Mouse (Mus musculus) liver, embryonic 15.5 days (tissue): ENCODE results near the gene Lmod3. TPM values are rescaled to one million over a fixed set of nuclear protein-coding genes. Genes with fewer than 3 reads are reported as not detected.

ENCODE experiments used
- ATAC-seq: fragments of 200-750 bp; cut with Nextera tagmentation; 2 replicates; pipeline ENCODE4 v1.8.0; 2017; ENCODE audit warnings: moderate number of reproducible peaks, mild to moderate bottlenecking, moderate library complexity; ENCODE audit not compliant: insufficient read depth
- H3K27ac ChIP-seq: fragments of 300-500 bp; sonication (generic); replicated peaks from 2 replicates; pipeline ENCODE4 v1.5.1; 2015; ENCODE audit warnings: mild to moderate bottlenecking, inconsistent platforms
- H3K27me3 ChIP-seq: fragments of 300-500 bp; sonication (generic); 2 replicates; pipeline ENCODE4 v1.6.1; 2015; ENCODE audit warnings: mild to moderate bottlenecking, inconsistent platforms
- H3K36me3 ChIP-seq: fragments of 300-500 bp; sonication (generic); replicated peaks from 2 replicates; pipeline ENCODE4 v1.6.1; 2015; ENCODE audit warnings: moderate library complexity, mild to moderate bottlenecking, inconsistent platforms
- H3K4me1 ChIP-seq: fragments of 300-500 bp; sonication (generic); replicated peaks from 2 replicates; pipeline ENCODE4 v1.6.1; 2015; ENCODE audit warnings: inconsistent platforms
- H3K4me2 ChIP-seq: fragments of 300-500 bp; sonication (generic); 2 replicates; pipeline ENCODE4 v1.6.1; 2015; ENCODE audit warnings: moderate library complexity, mild to moderate bottlenecking, inconsistent platforms
- H3K4me3 ChIP-seq: fragments of 300-500 bp; sonication (generic); replicated peaks from 2 replicates; pipeline ENCODE4 v1.5.1; 2015; ENCODE audit warnings: mild to moderate bottlenecking, inconsistent platforms
- H3K9ac ChIP-seq: fragments of 300-500 bp; sonication (generic); 2 replicates; pipeline ENCODE4 v1.6.1; 2015; ENCODE audit warnings: moderate library complexity, mild to moderate bottlenecking, inconsistent platforms
- H3K9me3 ChIP-seq: fragments of 300-500 bp; sonication (generic); replicated peaks from 2 replicates; pipeline ENCODE4 v1.6.1; 2016; ENCODE audit warnings: inconsistent platforms
- WGBS: fragments of 180-500 bp; shearing (Covaris S2); methylation state at CpG from one replicate; pipeline ENCODE4 v1.1.7; 2015; ENCODE audit warnings: mixed read lengths; ENCODE audit not compliant: insufficient replicate concordance; 5-methylcytosine and 5-hydroxymethylcytosine counted together
- polyA plus RNA-seq: library from polyadenylated mRNA; unstranded; fragments of >200 nt; fragmentation: Nextera tagmentation; extraction: Ambion mirVana; gene quantifications from 2 replicates; pipeline ENCODE4 v1.2.1, GENCODE M21; 2015

The Lmod3 gene
- polyA plus RNA-seq, 1 experiment from 2014 or later: 0.47 TPM

DNA sequence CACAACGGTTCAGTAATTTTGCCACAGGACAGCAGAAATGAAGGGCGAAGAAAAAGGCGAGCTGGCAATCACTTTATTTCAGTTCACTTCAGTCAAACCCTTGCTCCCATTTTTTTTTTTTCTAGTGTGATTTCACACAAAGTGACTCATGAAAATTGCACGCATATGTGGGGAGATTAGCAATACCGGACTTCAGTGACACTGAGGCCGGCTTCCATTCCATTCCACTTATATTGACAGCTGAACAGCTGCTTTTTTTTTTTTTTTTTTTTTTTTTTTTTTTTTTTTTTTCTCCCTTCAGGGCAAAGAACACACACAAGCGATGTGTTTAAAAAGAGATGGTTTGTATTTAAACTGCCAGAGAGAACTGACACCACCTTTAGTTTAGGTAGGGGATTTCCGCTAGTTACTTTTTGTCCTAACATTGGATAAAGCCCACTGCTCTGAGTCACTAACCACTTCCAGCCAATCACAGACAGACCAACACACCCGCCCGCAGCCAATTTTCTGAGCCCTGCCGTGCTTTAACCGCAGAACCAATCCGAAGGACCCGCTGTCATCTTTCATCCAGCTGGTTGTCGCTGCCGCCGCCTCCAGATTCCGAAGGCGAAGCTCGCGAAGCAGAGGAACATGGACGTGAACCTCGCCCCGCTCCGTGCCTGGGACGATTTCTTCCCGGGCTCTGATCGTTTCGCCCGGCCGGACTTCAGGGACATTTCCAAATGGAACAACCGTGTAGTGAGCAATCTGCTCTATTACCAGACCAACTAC, 42.2 kb downstream of the Lmod3 start, which contains the start of gene Arl6ip5:
Gene Arl6ip5 (plus strand): TSS at position 499 of the 771 bp plus-strand sequence.
- peak within 1 kb of the TSS; percentile 74 for H3K4me3 ChIP-seq
- no peaks in the 10 kb centered on the region for H3K27me3 ChIP-seq
- H3K9me3 ChIP-seq: no peaks in the 10 kb centered on the region
- H3K27ac ChIP-seq: peak within 1 kb of the TSS; percentile 79
- H3K9ac ChIP-seq: peak within 1 kb of the TSS; percentile 69
- peaks cover 78% of the 10 kb centered on the region for H3K4me1 ChIP-seq
- H3K36me3 ChIP-seq: peaks cover 11% of the 10 kb centered on the region
- ATAC-seq: peak; percentile 68
- peak within 1 kb of the TSS; percentile 84 for H3K4me2 ChIP-seq
- 5% methylated on average over 32 of the region's 32 CpGs for WGBS

DNA sequence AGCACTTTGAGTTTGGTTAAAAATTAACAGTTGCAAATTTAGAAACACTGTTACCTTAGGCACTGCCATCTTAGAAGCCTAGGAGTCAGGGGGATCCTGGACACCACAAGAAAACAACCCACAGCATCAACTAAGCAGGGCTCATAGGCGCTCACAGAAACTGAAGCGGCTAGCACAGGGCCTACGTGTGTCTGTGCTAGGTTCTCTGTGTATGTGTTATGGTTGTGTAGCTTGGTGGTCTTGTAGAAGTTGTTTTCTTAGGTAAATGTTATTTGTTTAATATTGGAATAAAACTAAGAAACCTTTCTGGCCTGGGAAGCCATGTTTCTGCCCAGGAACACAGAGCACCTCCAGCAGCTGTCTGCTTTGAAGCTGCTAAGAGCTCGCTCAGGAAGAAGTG, 42.8 kb downstream of the Lmod3 start:
- no peak overlapping the region for H3K9ac ChIP-seq
- H3K4me2 ChIP-seq: 0 out of 2 replicates have a peak overlapping the region, but pooled peaks have one; percentile 84
- H3K27me3 ChIP-seq: no peaks in the 10 kb centered on the region
- H3K27ac ChIP-seq: peak overlapping the region; percentile 57
- no peak overlapping the region for H3K4me3 ChIP-seq
- WGBS: 78% methylated on average over 4 of the region's 4 CpGs
- no peak for ATAC-seq
- H3K4me1 ChIP-seq: peaks cover 81% of the 10 kb centered on the region
- no peaks in the 10 kb centered on the region for H3K9me3 ChIP-seq
- peaks cover 4% of the 10 kb centered on the region for H3K36me3 ChIP-seq

DNA sequence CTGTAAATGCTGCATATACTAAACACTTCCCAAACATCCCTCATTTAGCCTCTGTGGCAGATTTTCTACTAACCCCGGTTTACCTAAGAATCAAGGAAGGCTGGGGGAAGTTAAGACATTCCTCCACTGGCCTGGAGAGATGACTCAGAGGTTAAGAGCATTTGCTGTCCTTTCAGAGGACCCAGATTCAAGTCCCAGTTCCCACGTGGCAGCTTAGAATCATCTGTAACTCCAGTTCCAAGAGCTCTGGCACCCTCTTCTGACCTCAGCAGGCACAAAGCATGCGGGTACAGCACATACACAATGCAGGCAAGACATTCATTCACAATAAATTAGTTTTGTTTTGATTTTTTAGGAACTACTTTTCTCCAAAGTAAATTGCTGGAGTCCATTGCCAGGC, 43.4 kb downstream of the Lmod3 start:
- WGBS: 50% methylated on average over 3 of the region's 3 CpGs
- H3K27ac ChIP-seq: no peak overlapping the region

DNA sequence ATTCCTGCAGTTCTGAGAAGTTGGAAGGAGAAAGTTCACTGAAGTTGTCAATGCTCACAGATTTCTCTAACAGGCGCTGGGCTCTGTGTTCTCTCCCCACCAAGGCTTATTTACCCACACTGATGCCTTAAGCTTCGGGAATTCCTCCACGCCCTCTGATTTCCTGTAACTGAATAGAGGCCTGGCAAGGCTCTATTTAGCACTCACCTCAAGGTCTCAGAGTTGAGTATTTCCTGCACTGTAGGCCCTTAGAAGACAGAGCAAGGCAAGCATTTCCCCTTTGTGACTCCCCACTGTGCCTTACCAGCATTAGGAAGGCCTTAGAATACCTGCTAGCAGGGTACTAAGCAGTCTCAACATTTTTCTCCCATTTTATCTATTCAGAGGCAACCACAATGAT, 44.2 kb downstream of the Lmod3 start:
- WGBS: 36% methylated on average over 3 of the region's 3 CpGs
- H3K27ac ChIP-seq: 0 out of 2 replicates have a peak overlapping the region, but pooled peaks have one; percentile 4

More for the DNA sequence above, 43.4 kb downstream of the Lmod3 start:
- H3K9ac ChIP-seq: no peak overlapping the region
- H3K36me3 ChIP-seq: no peaks in the 10 kb centered on the region
- ATAC-seq: no peak
- no peaks in the 10 kb centered on the region for H3K9me3 ChIP-seq
- H3K4me3 ChIP-seq: no peak overlapping the region
- H3K4me1 ChIP-seq: peaks cover 81% of the 10 kb centered on the region
- no peaks in the 10 kb centered on the region for H3K27me3 ChIP-seq
- H3K4me2 ChIP-seq: no peak overlapping the region

DNA sequence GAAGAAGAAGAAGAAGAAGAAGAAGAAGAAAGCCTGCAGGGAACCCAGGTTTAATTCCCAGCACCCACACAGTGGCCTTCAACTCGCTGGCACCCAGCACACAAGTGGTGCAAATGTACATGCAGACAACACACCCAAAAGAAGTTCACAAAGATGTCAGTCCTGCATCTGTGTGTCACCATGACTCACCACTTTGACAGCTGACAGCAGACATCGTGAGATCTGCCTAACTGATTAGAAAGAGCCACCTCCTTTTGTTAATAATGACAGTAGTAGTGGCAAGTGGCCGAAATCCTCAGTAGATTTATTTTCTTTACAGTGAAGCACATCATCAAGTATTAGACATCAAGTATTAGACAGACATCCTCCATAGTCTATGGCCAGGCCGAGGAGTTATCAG, 45.5 kb downstream of the Lmod3 start:
- Histone ChIP-seq H3K4me3 (no peak overlapping the region), H3K27me3 (no peaks in the 10 kb centered on the region), H3K4me1 (peaks cover 73% of the 10 kb centered on the region), H3K4me2 (no peak overlapping the region), H3K9me3 (no peaks in the 10 kb centered on the region), H3K9ac (no peak overlapping the region), H3K36me3 (0 out of 2 replicates have a peak, but pooled peaks cover 1% of the 10 kb centered on the region), H3K27ac (peak overlapping the region; percentile 38; the same call in 1 of the 2 replicates)
- WGBS: 43% methylated on average over 4 of the region's 4 CpGs
- no peak for ATAC-seq

More for the DNA sequence above, 44.2 kb downstream of the Lmod3 start:
- no peaks in the 10 kb centered on the region for H3K36me3 ChIP-seq
- H3K9ac ChIP-seq: no peak overlapping the region
- no peak for ATAC-seq
- peaks cover 78% of the 10 kb centered on the region for H3K4me1 ChIP-seq
- H3K27me3 ChIP-seq: no peaks in the 10 kb centered on the region
- no peak overlapping the region for H3K4me2 ChIP-seq
- H3K4me3 ChIP-seq: no peak overlapping the region
- no peaks in the 10 kb centered on the region for H3K9me3 ChIP-seq

DNA sequence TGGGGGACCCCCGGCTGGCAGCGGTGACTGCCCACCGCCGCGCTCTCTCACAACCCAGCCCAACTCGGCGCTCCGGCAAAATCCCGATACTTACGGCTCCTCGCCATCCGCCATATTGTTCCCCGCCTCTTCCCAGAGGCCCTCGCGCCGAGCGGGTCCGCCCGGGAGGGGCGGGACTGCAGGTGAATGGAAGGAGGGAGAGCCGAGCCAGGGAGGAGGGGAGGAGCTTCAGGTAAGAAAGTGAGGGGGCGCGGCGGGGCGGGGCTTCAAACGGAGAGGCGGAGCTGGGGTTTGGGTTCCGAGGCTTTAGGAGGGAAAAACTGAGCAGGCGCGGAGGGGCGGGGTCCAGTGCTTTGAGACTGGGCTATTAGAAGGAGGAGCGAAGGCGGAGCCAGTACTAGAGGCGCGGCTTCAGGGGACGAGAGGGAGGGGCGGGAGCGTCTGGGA, 47.1 kb downstream of the Lmod3 start, which contains the start of gene Uba3:
Gene Uba3 (minus strand): TSS at position 209 of the 447 bp plus-strand sequence.
- Histone ChIP-seq H3K9ac (peak within 1 kb of the TSS; percentile 96), H3K27me3 (no peaks in the 10 kb centered on the region), H3K27ac (peak within 1 kb of the TSS; percentile 87), H3K9me3 (no peaks in the 10 kb centered on the region), H3K36me3 (0 out of 2 replicates have a peak, but pooled peaks cover 10% of the 10 kb centered on the region), H3K4me3 (peak within 1 kb of the TSS; percentile 94), H3K4me1 (peaks cover 63% of the 10 kb centered on the region), H3K4me2 (peak within 1 kb of the TSS; percentile 79)
- ATAC-seq: peak; percentile 98
- WGBS: under 1% methylated on average over 38 of the region's 38 CpGs

DNA sequence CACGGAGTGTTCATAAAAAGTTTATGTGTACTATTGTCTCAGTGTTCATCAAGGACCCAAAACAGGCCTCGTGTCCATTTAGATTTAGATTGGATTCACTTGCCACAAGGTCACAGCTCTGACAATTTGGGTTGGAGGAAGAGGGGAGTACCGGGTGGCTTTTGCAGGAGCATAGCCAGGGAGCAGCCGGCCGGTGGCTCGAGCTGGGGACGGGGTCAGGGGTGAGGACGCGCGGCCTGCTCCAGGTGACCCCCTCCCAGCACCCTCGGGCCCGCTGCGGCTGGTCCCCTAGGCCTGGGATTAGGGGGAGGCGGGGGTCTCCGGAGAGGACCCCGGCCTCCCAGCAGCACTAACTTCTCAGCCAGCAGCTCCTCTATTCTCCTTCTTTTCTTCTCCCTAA, 47.6 kb downstream of the Lmod3 start:
- ATAC-seq: peak; percentile 46

DNA sequence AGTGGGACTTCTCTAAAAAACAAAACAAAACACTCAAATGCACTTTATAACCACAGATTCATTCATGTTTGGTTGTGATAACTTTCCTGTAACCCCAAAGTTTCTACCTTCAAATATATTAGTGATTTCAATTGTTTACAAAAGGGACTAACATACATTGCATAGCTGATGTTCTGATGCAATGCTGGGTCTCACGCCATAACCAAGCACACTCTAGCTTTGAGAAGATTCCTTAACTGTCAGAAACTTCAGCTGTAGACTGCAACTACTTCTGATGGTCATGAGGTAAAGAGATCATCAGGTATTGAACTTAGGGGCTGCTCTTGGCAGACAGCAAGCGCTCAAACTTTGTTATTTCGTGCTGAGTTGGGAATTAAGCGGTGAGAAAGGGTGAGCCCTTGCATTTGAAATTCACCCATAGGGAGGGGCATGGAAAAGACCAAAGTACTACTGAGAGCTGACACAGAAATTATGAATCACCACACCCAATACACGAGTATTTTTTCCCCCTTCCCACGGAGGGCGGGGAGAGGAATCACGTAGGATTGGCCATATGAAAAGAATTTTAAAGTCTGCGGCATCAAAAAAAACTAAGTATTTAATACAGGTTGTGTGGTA, 48.2 kb downstream of the Lmod3 start:
- H3K4me2 ChIP-seq: peak overlapping the region; percentile 79
- ATAC-seq: no peak
- peak overlapping the region; percentile 96 for H3K9ac ChIP-seq
- H3K27me3 ChIP-seq: no peaks in the 10 kb centered on the region
- H3K9me3 ChIP-seq: no peaks in the 10 kb centered on the region
- peaks cover 53% of the 10 kb centered on the region for H3K4me1 ChIP-seq
- peak overlapping the region; percentile 87 for H3K27ac ChIP-seq
- H3K36me3 ChIP-seq: 0 out of 2 replicates have a peak, but pooled peaks cover 17% of the 10 kb centered on the region
- WGBS: 13% methylated on average over 9 of the region's 9 CpGs
- H3K4me3 ChIP-seq: peak overlapping the region; percentile 94

More for the DNA sequence above, 47.6 kb downstream of the Lmod3 start:
- H3K4me2 ChIP-seq: peak overlapping the region; percentile 79
- no peaks in the 10 kb centered on the region for H3K9me3 ChIP-seq
- H3K4me3 ChIP-seq: peak overlapping the region; percentile 94
- no peaks in the 10 kb centered on the region for H3K27me3 ChIP-seq
- H3K27ac ChIP-seq: peak overlapping the region; percentile 87
- peaks cover 58% of the 10 kb centered on the region for H3K4me1 ChIP-seq
- WGBS: under 1% methylated on average over 16 of the region's 16 CpGs
- 0 out of 2 replicates have a peak, but pooled peaks cover 16% of the 10 kb centered on the region for H3K36me3 ChIP-seq
- H3K9ac ChIP-seq: peak overlapping the region; percentile 96

DNA sequence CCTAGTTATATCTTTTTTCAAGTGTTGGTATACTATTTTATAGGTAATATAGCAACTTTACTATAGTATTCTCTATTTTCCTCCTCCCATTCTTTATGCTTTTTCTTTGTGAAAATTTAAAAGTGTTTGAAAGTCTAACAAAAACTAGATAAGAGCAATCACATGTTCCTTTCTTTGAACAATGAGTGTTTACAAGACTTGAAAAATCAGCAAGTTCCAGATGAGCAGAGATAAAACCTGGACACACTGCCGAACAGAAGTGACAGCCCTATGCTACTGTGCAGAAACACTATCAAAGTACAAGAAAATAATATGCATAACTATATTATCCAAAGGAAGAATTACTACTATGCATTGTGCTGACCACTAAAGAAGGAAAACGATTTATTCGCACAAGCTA, 50.1 kb downstream of the Lmod3 start:
- no peaks in the 10 kb centered on the region for H3K9me3 ChIP-seq
- H3K27ac ChIP-seq: no peak overlapping the region
- H3K4me3 ChIP-seq: no peak overlapping the region
- no peaks in the 10 kb centered on the region for H3K27me3 ChIP-seq
- H3K4me1 ChIP-seq: peaks cover 34% of the 10 kb centered on the region
- H3K4me2 ChIP-seq: no peak overlapping the region
- ATAC-seq: no peak
- H3K36me3 ChIP-seq: peaks cover 29% of the 10 kb centered on the region
- WGBS: 64% methylated on average over 3 of the region's 3 CpGs
- H3K9ac ChIP-seq: no peak overlapping the region

DNA sequence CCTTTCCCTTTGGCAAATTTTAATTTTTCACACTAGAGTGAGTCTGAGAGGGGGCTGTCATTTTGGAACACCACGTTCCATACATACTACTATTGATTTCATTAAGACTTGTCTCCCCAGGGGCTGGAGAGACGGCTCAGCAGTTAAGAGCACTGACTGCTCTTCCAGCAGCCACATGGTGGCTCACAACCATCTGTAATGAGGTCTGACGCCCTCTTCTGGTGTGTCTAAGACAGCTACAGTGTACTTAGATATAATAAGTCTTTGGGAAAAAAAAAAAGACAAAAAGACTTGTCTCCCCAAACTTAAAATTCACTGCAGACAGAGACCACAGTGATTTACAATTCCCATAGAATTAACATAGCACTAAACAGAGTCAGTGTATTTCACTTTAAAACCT, 52.1 kb downstream of the Lmod3 start:
- H3K36me3 ChIP-seq: peaks cover 48% of the 10 kb centered on the region
- no peak overlapping the region for H3K9ac ChIP-seq
- 63% methylated on average over 3 of the region's 3 CpGs for WGBS

More for the DNA sequence above, 52.1 kb downstream of the Lmod3 start:
- H3K4me2 ChIP-seq: no peak overlapping the region
- no peak for ATAC-seq
- no peaks in the 10 kb centered on the region for H3K9me3 ChIP-seq
- H3K4me1 ChIP-seq: peaks cover 20% of the 10 kb centered on the region
- H3K4me3 ChIP-seq: no peak overlapping the region
- no peak overlapping the region for H3K27ac ChIP-seq
- H3K27me3 ChIP-seq: no peaks in the 10 kb centered on the region
